Mouse (Mus musculus): ENCODE measurements around the gene Stk24. TPM values are rescaled to one million over a fixed set of nuclear protein-coding genes. Genes with fewer than 3 reads are reported as not detected.
"Not testable (repeated sequence)": the region's sequence is repeated elsewhere in the genome, so short reads cannot be mapped to it uniquely, and the experiment has no call there.

The Stk24 gene
- polyA plus RNA-seq, 1 experiment from 2014 or later = 51.5 TPM

- ATAC-seq (ENCODE audit: low FRiP score, low TSS enrichment) = peak; percentile 73; the same call in 1 of the 2 replicates
- Histone ChIP-seq H3K4me1 (ENCODE audit: control insufficient read depth, insufficient read depth, low read length) (no peaks in the 10 kb centered on the region), H3K4me2 (replicated peaks; ENCODE audit: low read depth, low read length) (no peak overlapping the region), H3K36me3 (ENCODE audit: control insufficient read depth, insufficient read depth, low read length) (no peaks in the 10 kb centered on the region), H3K9me3 (ENCODE audit: control insufficient read depth, low read length) (no peaks in the 10 kb centered on the region), H3K27ac (ENCODE audit: low read depth, low read length) (no peak overlapping the region), H3K9ac (ENCODE audit: low read depth, low read length) (no peak overlapping the region), H3K27me3 (ENCODE audit: control insufficient read depth, insufficient read depth, low read length) (no peaks in the 10 kb centered on the region), H3K4me3 (ENCODE audit: low read length) (no peak overlapping the region)
- WGBS = 57% methylated on average over 6 of the region's 6 CpGs
These were observed 34.9 kb upstream of the Stk24 start for GRCm38 (mm10) chr14:121414635-121415241.

- ATAC-seq (ENCODE audit: low FRiP score, low TSS enrichment); H3K4me1 ChIP-seq (ENCODE audit: control insufficient read depth, insufficient read depth, low read length); H3K9me3 ChIP-seq (ENCODE audit: control insufficient read depth, low read length); H3K27ac ChIP-seq (ENCODE audit: low read depth, low read length); H3K9ac ChIP-seq (ENCODE audit: low read depth, low read length); H3K27me3 ChIP-seq (ENCODE audit: control insufficient read depth, insufficient read depth, low read length); H3K4me2 ChIP-seq (replicated peaks; ENCODE audit: low read depth, low read length); H3K4me3 ChIP-seq (ENCODE audit: low read length); H3K36me3 ChIP-seq (ENCODE audit: control insufficient read depth, insufficient read depth, low read length): not testable (repeated sequence)
- WGBS = 81% methylated on average over 1 of the region's 1 CpGs
These were observed 33.9 kb upstream of the Stk24 start for GRCm38 (mm10) chr14:121413726-121414125.

GRCm38 (mm10) chr14:121408944-121409343 is 29.1 kb upstream of the Stk24 start:
- H3K9ac ChIP-seq (ENCODE audit: low read depth, low read length) = no peak overlapping the region
- no peak overlapping the region for H3K27ac ChIP-seq (ENCODE audit: low read depth, low read length)
- H3K9me3 ChIP-seq (ENCODE audit: control insufficient read depth, low read length) = no peaks in the 10 kb centered on the region
- no peak overlapping the region for H3K4me2 ChIP-seq (replicated peaks; ENCODE audit: low read depth, low read length)
- 85% methylated on average over 3 of the region's 3 CpGs for WGBS
- no peak for ATAC-seq (ENCODE audit: low FRiP score, low TSS enrichment)
- H3K4me1 ChIP-seq (ENCODE audit: control insufficient read depth, insufficient read depth, low read length) = no peaks in the 10 kb centered on the region
- no peak overlapping the region for H3K4me3 ChIP-seq (ENCODE audit: low read length)
- no peaks in the 10 kb centered on the region for H3K36me3 ChIP-seq (ENCODE audit: control insufficient read depth, insufficient read depth, low read length)
- H3K27me3 ChIP-seq (ENCODE audit: control insufficient read depth, insufficient read depth, low read length) = no peaks in the 10 kb centered on the region

- WGBS = 93% methylated on average over 7 of the region's 7 CpGs
- H3K9ac ChIP-seq (ENCODE audit: low read depth, low read length) = no peak overlapping the region
- no peaks in the 10 kb centered on the region for H3K36me3 ChIP-seq (ENCODE audit: control insufficient read depth, insufficient read depth, low read length)
- H3K9me3 ChIP-seq (ENCODE audit: control insufficient read depth, low read length) = no peaks in the 10 kb centered on the region
- no peaks in the 10 kb centered on the region for H3K27me3 ChIP-seq (ENCODE audit: control insufficient read depth, insufficient read depth, low read length)
- no peak overlapping the region for H3K4me2 ChIP-seq (replicated peaks; ENCODE audit: low read depth, low read length)
- no peak overlapping the region for H3K27ac ChIP-seq (ENCODE audit: low read depth, low read length)
- no peaks in the 10 kb centered on the region for H3K4me1 ChIP-seq (ENCODE audit: control insufficient read depth, insufficient read depth, low read length)
- no peak for ATAC-seq (ENCODE audit: low FRiP score, low TSS enrichment)
- no peak overlapping the region for H3K4me3 ChIP-seq (ENCODE audit: low read length)
These were observed 27.1 kb upstream of the Stk24 start for GRCm38 (mm10) chr14:121406943-121407342.

DNA sequence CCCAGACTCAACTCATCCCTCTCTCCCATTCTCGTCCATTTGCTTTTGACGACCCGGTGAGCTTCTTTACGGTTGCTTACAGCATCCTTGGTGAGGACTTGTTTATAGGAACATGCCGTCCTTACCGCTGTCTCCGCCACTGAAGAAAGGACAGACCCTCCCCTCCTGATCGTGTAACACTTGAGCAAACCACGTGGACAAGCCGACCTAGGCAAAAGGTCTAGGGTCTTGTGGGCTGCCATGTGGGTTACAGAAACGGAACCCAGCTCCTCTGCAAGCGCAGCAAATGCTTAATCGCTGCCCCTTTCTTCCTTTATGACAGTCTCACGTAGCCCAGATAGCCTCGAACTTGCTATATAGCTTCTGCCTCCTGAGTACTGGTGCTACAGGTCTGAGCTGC is 25.7 kb upstream of the Stk24 start:
- no peak for ATAC-seq (ENCODE audit: low FRiP score, low TSS enrichment)
- Histone ChIP-seq H3K36me3 (ENCODE audit: control insufficient read depth, insufficient read depth, low read length) (no peaks in the 10 kb centered on the region), H3K9me3 (ENCODE audit: control insufficient read depth, low read length) (no peaks in the 10 kb centered on the region), H3K9ac (ENCODE audit: low read depth, low read length) (no peak overlapping the region), H3K27me3 (ENCODE audit: control insufficient read depth, insufficient read depth, low read length) (no peaks in the 10 kb centered on the region), H3K27ac (ENCODE audit: low read depth, low read length) (no peak overlapping the region), H3K4me1 (ENCODE audit: control insufficient read depth, insufficient read depth, low read length) (no peaks in the 10 kb centered on the region), H3K4me2 (replicated peaks; ENCODE audit: low read depth, low read length) (peak overlapping the region; percentile 33), H3K4me3 (ENCODE audit: low read length) (peak overlapping the region; percentile 9; the same call in 1 of the 2 replicates)
- 50% methylated on average over 15 of the region's 15 CpGs for WGBS

DNA sequence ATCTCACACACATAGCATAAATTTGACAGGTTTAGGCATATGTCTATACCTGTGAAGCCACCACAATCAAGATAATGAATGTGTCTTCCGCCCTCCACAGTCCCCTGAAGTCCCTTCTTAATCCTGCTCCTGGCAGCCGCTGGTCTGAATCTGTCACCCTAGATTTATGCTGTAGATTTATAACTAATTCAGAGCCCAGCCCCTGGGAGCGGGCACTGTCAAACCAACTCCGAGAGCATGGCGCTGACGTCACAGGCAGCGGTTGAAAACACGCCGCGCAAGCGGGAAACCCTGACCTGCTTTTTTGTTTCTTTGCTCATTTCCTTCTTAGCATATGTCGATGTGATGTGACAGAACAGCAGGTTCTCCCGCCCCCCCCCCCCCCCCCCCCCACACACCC is 25.3 kb upstream of the Stk24 start:
- 44% methylated on average over 13 of the region's 13 CpGs for WGBS
- no peaks in the 10 kb centered on the region for H3K9me3 ChIP-seq (ENCODE audit: control insufficient read depth, low read length)
- no peak overlapping the region for H3K27ac ChIP-seq (ENCODE audit: low read depth, low read length)
- no peaks in the 10 kb centered on the region for H3K4me1 ChIP-seq (ENCODE audit: control insufficient read depth, insufficient read depth, low read length)
- no peaks in the 10 kb centered on the region for H3K36me3 ChIP-seq (ENCODE audit: control insufficient read depth, insufficient read depth, low read length)
- peak; percentile 24; the same call in 1 of the 2 replicates for ATAC-seq (ENCODE audit: low FRiP score, low TSS enrichment)
- peak overlapping the region; percentile 9; the same call in 1 of the 2 replicates for H3K4me3 ChIP-seq (ENCODE audit: low read length)
- peak overlapping the region; percentile 33 for H3K4me2 ChIP-seq (replicated peaks; ENCODE audit: low read depth, low read length)
- H3K9ac ChIP-seq (ENCODE audit: low read depth, low read length) = no peak overlapping the region
- H3K27me3 ChIP-seq (ENCODE audit: control insufficient read depth, insufficient read depth, low read length) = no peaks in the 10 kb centered on the region

- WGBS = 82% methylated on average over 6 of the region's 6 CpGs
- H3K4me1 ChIP-seq (ENCODE audit: control insufficient read depth, insufficient read depth, low read length) = no peaks in the 10 kb centered on the region
- no peak for ATAC-seq (ENCODE audit: low FRiP score, low TSS enrichment)
These were observed 19.9 kb upstream of the Stk24 start for GRCm38 (mm10) chr14:121399676-121400075.

GRCm38 (mm10) chr14:121397471-121397870 is 17.7 kb upstream of the Stk24 start:
- no peak overlapping the region for H3K9ac ChIP-seq (ENCODE audit: low read depth, low read length)
- H3K27ac ChIP-seq (ENCODE audit: low read depth, low read length) = no peak overlapping the region
- H3K4me2 ChIP-seq (replicated peaks; ENCODE audit: low read depth, low read length) = no peak overlapping the region
- H3K9me3 ChIP-seq (ENCODE audit: control insufficient read depth, low read length) = no peaks in the 10 kb centered on the region
- no peaks in the 10 kb centered on the region for H3K27me3 ChIP-seq (ENCODE audit: control insufficient read depth, insufficient read depth, low read length)
- no peaks in the 10 kb centered on the region for H3K4me1 ChIP-seq (ENCODE audit: control insufficient read depth, insufficient read depth, low read length)
- WGBS = 48% methylated on average over 1 of the region's 1 CpGs
- no peak for ATAC-seq (ENCODE audit: low FRiP score, low TSS enrichment)
- no peak overlapping the region for H3K4me3 ChIP-seq (ENCODE audit: low read length)
- H3K36me3 ChIP-seq (ENCODE audit: control insufficient read depth, insufficient read depth, low read length) = no peaks in the 10 kb centered on the region

More at GRCm38 (mm10) chr14:121399676-121400075, 19.9 kb upstream of the Stk24 start:
- Histone ChIP-seq H3K4me3 (ENCODE audit: low read length) (no peak overlapping the region), H3K9ac (ENCODE audit: low read depth, low read length) (no peak overlapping the region), H3K36me3 (ENCODE audit: control insufficient read depth, insufficient read depth, low read length) (no peaks in the 10 kb centered on the region), H3K27me3 (ENCODE audit: control insufficient read depth, insufficient read depth, low read length) (no peaks in the 10 kb centered on the region), H3K27ac (ENCODE audit: low read depth, low read length) (no peak overlapping the region), H3K9me3 (ENCODE audit: control insufficient read depth, low read length) (no peaks in the 10 kb centered on the region), H3K4me2 (replicated peaks; ENCODE audit: low read depth, low read length) (no peak overlapping the region)

DNA sequence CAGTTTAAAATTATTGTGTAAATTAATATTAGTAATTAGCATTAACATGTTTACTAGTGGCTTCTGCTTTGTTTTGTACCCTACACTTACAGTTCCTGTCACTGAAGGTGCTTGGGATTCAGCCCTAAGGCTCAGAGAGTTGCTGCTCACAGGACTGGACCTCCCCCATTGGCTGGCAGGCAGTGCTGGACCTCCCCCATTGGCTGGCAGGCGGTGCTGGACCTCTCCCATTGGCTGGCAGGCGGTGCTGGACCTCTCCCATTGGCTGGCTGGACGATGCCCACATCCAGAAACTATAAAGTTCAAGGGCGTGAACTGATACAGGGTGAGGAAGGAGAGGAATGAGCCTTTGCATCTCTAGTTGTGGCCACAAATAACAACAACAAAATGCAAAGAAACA is 15.3 kb upstream of the Stk24 start:
- H3K4me3 ChIP-seq (ENCODE audit: low read length) = no peak overlapping the region
- peak; percentile 57; the same call in 1 of the 2 replicates for ATAC-seq (ENCODE audit: low FRiP score, low TSS enrichment)
- no peak overlapping the region for H3K4me2 ChIP-seq (replicated peaks; ENCODE audit: low read depth, low read length)
- no peaks in the 10 kb centered on the region for H3K9me3 ChIP-seq (ENCODE audit: control insufficient read depth, low read length)
- no peak overlapping the region for H3K9ac ChIP-seq (ENCODE audit: low read depth, low read length)
- no peaks in the 10 kb centered on the region for H3K36me3 ChIP-seq (ENCODE audit: control insufficient read depth, insufficient read depth, low read length)
- no peaks in the 10 kb centered on the region for H3K27me3 ChIP-seq (ENCODE audit: control insufficient read depth, insufficient read depth, low read length)
- H3K4me1 ChIP-seq (ENCODE audit: control insufficient read depth, insufficient read depth, low read length) = no peaks in the 10 kb centered on the region
- no peak overlapping the region for H3K27ac ChIP-seq (ENCODE audit: low read depth, low read length)
- WGBS = 92% methylated on average over 4 of the region's 4 CpGs

Measured in kidney, embryonic 14.5 days (tissue).